Mouse (Mus musculus): ENCODE results near the gene Cenpo.
"Not testable (repeated sequence)": the region's sequence is repeated elsewhere in the genome, so short reads cannot be mapped to it uniquely, and the experiment has no call there.

The Cenpo gene

GRCm38 (mm10) chr12:4233572-4234508 is at the start of gene Cenpo, which contains the start of gene Ptrhd1:
Gene Cenpo, minus strand, starts transcription at chr12:4234294.
Gene Ptrhd1, plus strand, starts transcription at chr12:4234027.
- peak; percentile 96 for DNase-seq (ENCODE audit: low spot score in 2 of 2)

DNA sequence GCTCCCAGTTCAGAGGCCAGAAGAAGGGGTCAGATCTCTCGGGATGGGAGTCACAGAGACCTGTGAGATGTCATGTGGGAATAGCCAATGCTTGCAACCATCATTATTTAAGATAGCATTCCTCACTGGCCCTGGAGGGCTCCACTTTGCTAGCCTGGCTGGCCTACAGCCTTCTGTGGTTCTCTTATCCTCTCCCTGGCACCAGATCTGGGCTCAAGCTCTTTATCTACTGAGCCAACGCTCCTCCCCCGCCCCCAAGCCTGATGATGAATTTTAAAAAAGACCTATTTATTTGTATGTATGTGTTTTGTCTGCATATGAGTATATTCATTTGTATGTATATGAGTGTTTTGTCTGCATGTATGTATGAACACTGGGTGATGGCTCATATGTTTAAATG is 45.8 kb upstream of the Cenpo start:
- DNase-seq (ENCODE audit: low spot score in 2 of 2): peak in 1 of 2 experiments; percentile 14

- DNase-seq (ENCODE audit: low spot score in 2 of 2): peak; percentile 39 to 54
Measured at GRCm38 (mm10) chr12:4278978-4279755, 45.1 kb upstream of the Cenpo start.

GRCm38 (mm10) chr12:4271078-4271477 is 37.0 kb upstream of the Cenpo start:
- DNase-seq (ENCODE audit: low spot score in 2 of 2): no peak

GRCm38 (mm10) chr12:4267765-4268164 is 33.7 kb upstream of the Cenpo start:
- DNase-seq (ENCODE audit: low spot score in 2 of 2): no peak

- DNase-seq (ENCODE audit: low spot score in 2 of 2): no peak
Measured at GRCm38 (mm10) chr12:4252742-4253655, 18.9 kb upstream of the Cenpo start.

- no peak for DNase-seq (ENCODE audit: low spot score in 2 of 2)
Measured at GRCm38 (mm10) chr12:4249786-4250185, 15.7 kb upstream of the Cenpo start.

- no peak for DNase-seq (ENCODE audit: low spot score in 2 of 2)
Measured at GRCm38 (mm10) chr12:4245742-4246141, 11.6 kb upstream of the Cenpo start.

DNA sequence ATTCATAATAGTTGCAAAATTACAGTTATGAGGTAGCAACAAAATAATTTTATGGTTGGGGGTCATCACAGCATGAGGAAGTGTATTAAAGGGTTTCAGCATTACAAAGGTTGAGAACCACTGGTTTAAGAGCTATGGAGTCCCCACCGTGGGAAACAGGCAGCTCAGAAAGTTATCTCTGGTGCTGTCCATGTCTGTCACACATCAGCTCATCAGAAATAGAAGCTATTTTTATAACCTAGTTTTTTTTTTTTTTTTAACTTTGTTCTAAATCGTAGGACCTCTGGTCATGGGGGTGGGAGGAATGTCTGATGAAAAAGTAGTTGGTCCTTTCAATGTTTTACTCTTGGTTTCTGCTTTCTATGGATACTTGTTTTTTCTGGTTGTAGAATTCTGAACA is 9.7 kb upstream of the Cenpo start:
- DNase-seq (ENCODE audit: low spot score in 2 of 2): no peak

DNA sequence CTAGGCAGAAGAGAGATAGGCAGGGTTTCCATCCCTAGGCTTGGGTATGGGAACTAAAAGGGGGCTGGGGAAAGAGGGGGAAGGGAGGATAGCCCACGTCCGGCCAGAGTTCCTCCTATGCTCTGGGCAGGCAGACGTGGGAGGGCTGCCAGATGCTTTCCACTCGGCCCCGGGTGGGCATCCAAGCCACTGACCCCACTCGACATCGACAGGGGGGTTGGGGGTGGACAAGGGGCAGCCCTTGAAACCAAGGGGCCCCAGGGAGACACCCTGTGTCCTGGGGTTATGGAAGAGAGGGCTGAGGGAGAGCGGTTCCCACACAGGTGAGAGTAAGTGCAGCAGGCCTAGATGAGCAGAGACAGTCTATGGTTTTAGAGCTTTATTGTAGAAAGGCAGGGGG is 6.2 kb upstream of the Cenpo start:
- DNase-seq (ENCODE audit: low spot score in 2 of 2): not testable (repeated sequence)

DNA sequence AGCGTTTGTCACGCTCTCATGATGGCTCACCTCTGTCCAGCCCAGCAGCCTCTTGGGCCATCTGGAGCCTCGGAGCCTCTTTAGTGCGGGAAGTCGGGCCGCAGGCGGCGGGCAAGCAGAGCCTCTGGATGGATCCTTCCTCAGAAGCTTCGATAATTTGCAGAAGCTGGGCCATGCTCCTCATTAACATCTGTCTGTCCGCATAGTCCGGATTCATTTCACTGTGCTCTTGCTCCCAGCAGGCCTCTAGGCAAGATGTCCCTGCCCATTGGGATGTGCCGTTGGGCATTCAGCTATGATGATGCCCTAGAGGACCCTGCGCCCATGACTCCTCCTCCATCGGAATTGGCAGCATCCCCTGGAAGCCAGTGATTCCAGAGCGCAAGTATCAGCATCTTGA is 3.4 kb upstream of the Cenpo start:
- DNase-seq (ENCODE audit: low spot score in 2 of 2): no peak

DNA sequence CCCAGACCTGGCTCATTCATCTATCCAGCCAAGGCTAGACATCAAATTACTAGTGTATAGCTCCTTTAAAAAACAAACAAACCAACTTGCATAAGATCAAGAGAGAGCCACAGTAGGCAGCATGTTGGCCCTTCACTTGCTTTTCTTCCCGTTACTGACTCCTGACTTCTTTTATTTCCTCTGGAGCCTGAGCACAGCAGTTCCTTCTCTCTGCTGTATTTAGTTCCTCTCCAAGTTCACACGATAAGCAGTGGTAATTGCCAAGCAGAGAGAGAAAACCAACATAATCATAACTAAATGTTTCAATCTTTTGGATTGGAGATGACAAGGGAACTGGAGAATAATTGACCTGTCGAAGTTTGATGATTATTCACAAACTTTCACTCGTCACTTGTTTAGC is 1.3 kb downstream of the Cenpo start:
- no peak for DNase-seq (ENCODE audit: low spot score in 2 of 2)

DNA sequence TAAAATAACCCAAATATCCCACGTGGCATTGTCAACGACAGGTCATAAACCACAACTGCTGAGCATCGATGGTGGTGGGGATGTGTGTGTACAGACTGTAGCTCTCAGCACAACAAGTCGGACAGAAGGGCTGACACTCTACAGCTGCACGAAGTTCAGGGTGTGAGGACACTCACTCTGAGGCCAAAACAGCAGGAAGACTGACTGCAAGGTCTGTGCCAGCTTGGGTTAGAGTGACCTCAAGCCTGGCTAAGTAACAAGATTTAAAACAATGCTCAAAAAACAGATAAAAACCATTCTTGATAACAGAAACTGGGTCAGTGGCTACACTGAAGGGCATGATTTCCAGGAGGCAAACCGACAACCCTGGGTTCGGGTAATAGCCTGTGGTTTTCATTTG is 3.9 kb downstream of the Cenpo start:
- no peak for DNase-seq (ENCODE audit: low spot score in 2 of 2)

DNA sequence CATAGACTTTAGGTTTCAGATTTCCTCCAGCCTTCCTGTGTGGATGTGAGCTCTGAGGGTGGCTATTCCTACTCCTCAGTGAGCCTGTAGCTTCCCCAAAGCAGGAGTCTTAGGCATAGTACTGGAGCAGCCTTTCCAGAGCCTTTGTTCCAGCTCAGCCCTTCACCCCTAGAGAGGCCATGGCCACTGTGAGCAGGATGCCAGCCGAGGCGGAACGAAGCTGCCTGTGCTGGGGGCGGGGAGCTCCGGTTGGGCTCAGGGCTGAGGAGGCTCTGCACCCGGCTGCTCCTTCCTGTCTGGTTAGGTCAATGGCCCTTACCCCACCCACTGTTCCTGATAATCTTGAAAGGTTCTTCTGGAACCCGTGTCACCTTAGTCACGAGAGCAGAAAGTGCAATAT is 21.2 kb downstream of the Cenpo start:
- no peak for DNase-seq (ENCODE audit: low spot score in 2 of 2)

GRCm38 (mm10) chr12:4211174-4211573 is 22.9 kb downstream of the Cenpo start:
- DNase-seq (ENCODE audit: low spot score in 2 of 2): peak; percentile 49 to 63

DNA sequence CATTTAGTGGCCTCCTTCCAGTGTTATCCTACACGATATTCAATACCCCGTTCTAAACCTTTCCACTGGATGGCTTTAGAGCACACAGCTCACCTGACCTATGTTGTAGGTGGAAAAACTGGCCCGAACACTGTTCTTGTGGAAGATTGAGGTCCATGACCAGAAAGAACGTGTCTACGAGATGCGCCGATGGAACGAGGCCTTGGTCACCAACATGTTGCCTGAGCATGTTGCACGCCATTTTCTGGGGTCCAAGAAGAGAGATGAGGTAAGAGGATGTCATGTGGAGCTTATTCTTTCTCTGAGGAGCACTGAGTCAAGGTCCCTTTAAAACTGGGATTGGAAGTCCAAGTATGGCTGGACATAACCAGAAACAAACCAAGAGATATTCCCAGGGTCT is 24.9 kb downstream of the Cenpo start:
- DNase-seq (ENCODE audit: low spot score in 2 of 2): no peak

- peak; percentile 25 to 52 for DNase-seq (ENCODE audit: low spot score in 2 of 2)
Measured at GRCm38 (mm10) chr12:4208405-4209133, 25.5 kb downstream of the Cenpo start.

GRCm38 (mm10) chr12:4206106-4206505 is 28.0 kb downstream of the Cenpo start:
- DNase-seq (ENCODE audit: low spot score in 2 of 2): no peak

GRCm38 (mm10) chr12:4202206-4202605 is 31.9 kb downstream of the Cenpo start:
- no peak for DNase-seq (ENCODE audit: low spot score in 2 of 2)

DNA sequence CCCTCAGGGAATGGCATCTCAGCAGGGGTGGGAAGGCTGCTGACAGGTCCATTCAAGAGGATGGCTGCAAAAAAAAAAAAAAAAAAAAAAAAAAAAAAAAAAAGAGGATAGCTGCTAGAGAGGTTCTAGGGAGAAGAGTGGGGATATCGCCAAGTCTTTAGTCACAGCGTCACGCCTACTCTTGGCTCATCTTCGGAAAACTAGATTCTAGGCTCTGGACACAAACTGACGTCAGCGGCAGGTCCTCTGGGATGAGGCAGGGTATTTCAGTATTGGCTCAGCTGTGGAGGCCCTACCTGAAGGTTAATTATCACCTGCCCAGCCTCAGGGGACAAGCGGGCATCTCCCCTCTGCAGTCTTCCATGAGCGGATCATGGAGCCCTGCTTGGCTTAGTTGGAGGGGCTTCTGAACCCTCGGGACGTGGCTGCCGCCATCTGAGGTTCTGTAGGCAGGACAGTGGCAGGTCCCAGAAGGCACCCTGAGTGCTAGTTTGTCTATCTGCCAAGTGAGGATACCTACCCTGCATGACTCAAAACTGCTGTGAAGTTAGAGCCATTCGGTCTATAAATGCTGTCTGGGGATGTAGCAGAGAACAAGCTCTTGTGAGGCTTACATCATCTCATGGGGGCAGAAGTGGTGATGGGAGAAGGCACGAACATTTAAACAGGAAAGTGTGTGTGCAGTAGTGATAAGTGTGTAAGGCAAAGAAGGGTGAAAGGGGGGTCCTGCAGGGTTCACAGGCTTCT is 32.5 kb downstream of the Cenpo start:
- no peak for DNase-seq (ENCODE audit: low spot score in 2 of 2)

Measured in spleen, postnatal 36 days (tissue).